Mouse (Mus musculus) hindbrain, embryonic 13.5 days (tissue): Measurements from ENCODE around the gene Olfr108. TPM values are rescaled to one million over a fixed set of nuclear protein-coding genes. Genes with fewer than 3 reads are reported as not detected.

ENCODE experiments used
- ATAC-seq: fragments of 200-750 bp; cut with Nextera tagmentation; 2 replicates; pipeline ENCODE4 v1.8.0; 2017; ENCODE audit warnings: moderate TSS enrichment; ENCODE audit not compliant: low FRiP score
- H3K27ac ChIP-seq: fragments of 300-500 bp; sonication (generic); 2 replicates; pipeline ENCODE4 v1.5.1; 2015; ENCODE audit warnings: inconsistent platforms, mild to moderate bottlenecking, moderate library complexity
- H3K27me3 ChIP-seq: fragments of 300-500 bp; sonication (generic); 2 replicates; pipeline ENCODE4 v1.6.1; 2015; ENCODE audit warnings: mild to moderate bottlenecking, inconsistent platforms
- H3K36me3 ChIP-seq: fragments of 300-500 bp; sonication (generic); 2 replicates; pipeline ENCODE4 v1.6.1; 2015; ENCODE audit warnings: mild to moderate bottlenecking, inconsistent platforms
- H3K4me1 ChIP-seq: fragments of 300-500 bp; sonication (generic); replicated peaks from 2 replicates; pipeline ENCODE4 v1.6.1; 2015; ENCODE audit warnings: inconsistent platforms
- H3K4me2 ChIP-seq: fragments of 300-500 bp; sonication (generic); 2 replicates; pipeline ENCODE4 v1.6.1; 2015; ENCODE audit warnings: inconsistent platforms, mild to moderate bottlenecking, moderate library complexity
- H3K4me3 ChIP-seq: fragments of 300-500 bp; sonication (generic); 2 replicates; pipeline ENCODE4 v1.5.1; 2015; ENCODE audit warnings: mild to moderate bottlenecking, inconsistent platforms
- H3K9ac ChIP-seq: fragments of 300-500 bp; sonication (generic); 2 replicates; pipeline ENCODE4 v1.6.1; 2015; ENCODE audit warnings: mild to moderate bottlenecking, inconsistent platforms
- H3K9me3 ChIP-seq: fragments of 300-500 bp; sonication (generic); 2 replicates; pipeline ENCODE4 v1.6.1; 2016; ENCODE audit warnings: inconsistent platforms
- WGBS: fragments of 180-500 bp; shearing (Covaris S2); methylation state at CpG from one replicate; pipeline ENCODE4 v1.1.7; 2015; 5-methylcytosine and 5-hydroxymethylcytosine counted together
- polyA plus RNA-seq: library from polyadenylated mRNA; unstranded; fragments of >200 nt; fragmentation: Nextera tagmentation; extraction: Ambion mirVana; gene quantifications from 2 replicates; pipeline ENCODE4 v1.2.1, GENCODE M21; 2015

The Olfr108 gene
- polyA plus RNA-seq: not detected in 2 replicates

DNA sequence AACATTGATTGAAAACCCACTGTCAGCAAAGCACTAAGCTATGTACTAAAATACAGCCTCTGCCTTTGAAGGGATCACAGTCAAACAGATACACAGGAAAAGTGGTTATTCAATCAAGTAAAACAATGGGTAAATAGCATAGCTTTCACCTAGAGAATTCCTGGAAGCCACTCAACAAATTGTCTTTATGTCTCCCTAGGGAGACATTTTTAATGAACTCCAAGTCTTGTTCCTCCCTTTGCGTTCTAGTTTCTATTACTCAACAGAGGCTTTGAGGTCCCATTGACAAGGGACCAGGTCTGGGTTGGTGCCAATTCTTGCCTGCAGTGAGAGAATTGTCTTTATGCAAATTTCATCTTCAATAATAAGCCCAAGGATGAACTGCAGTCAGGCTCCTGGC lies at the start of gene Olfr108:
Gene Olfr108, plus strand, starts transcription at position 301 of the 400 bp plus-strand sequence.
- Histone ChIP-seq H3K27me3 (no peaks in the 10 kb centered on the region), H3K9me3 (no peaks in the 10 kb centered on the region), H3K27ac (no peak within 1 kb of the TSS), H3K4me1 (no peaks in the 10 kb centered on the region), H3K36me3 (no peaks in the 10 kb centered on the region), H3K9ac (no peak within 1 kb of the TSS), H3K4me2 (no peak within 1 kb of the TSS), H3K4me3 (no peak within 1 kb of the TSS)
- WGBS: 71% methylated on average over 1 of the region's 1 CpGs
- ATAC-seq: no peak

DNA sequence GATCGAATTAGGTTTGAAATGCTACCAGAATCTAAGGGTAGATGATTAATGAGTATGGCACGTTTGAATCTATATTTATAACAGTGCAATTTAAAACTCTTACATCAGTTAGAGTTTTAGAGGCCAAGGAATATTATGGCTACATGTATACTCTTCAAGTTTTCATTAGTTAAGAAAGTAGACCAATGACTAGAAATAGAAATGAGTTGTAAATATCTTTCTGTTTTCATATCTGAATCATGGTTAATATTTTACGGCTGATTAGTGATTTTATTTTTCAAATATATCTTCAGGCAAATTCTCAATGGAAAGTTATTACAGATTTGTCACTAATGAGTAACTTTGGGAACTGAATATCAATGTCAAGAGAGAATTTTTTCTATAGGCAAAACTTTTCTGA lies 46.4 kb upstream of the Olfr108 start, which contains the start of gene Olfr107:
Gene Olfr107, plus strand, starts transcription at position 301 of the 400 bp plus-strand sequence.
- no peak within 1 kb of the TSS for H3K27ac ChIP-seq
- H3K4me3 ChIP-seq: no peak within 1 kb of the TSS
- no peak within 1 kb of the TSS for H3K9ac ChIP-seq
- no peak within 1 kb of the TSS for H3K4me2 ChIP-seq
- ATAC-seq: no peak
- WGBS: 83% methylated on average over 3 of the region's 3 CpGs
- H3K27me3 ChIP-seq: no peaks in the 10 kb centered on the region
- no peaks in the 10 kb centered on the region for H3K36me3 ChIP-seq
- H3K9me3 ChIP-seq: no peaks in the 10 kb centered on the region
- no peaks in the 10 kb centered on the region for H3K4me1 ChIP-seq

DNA sequence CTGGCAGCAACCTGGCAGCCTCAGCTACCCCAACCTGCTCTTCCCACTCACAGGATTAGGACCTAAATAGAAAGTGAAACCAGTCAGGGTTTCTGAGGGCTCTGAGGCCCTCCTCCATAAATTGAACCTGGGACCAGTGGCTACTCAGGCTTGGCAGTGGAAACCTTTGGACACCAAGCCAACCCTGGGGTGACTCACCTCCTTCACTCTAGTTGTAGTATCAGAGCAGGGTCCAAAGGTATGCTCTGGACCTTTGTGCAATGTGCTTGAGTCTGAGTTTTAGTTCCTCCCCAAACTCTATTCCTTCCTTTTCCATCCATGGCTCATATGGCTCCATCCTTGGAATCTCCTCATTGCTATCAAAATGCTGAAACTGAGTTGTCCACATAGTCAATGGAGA lies 31.9 kb upstream of the Olfr108 start:
- Histone ChIP-seq H3K4me3 (no peak overlapping the region), H3K27me3 (no peaks in the 10 kb centered on the region), H3K9me3 (no peaks in the 10 kb centered on the region), H3K4me2 (no peak overlapping the region), H3K36me3 (no peaks in the 10 kb centered on the region), H3K27ac (no peak overlapping the region), H3K9ac (no peak overlapping the region), H3K4me1 (no peaks in the 10 kb centered on the region)
- ATAC-seq: no peak

DNA sequence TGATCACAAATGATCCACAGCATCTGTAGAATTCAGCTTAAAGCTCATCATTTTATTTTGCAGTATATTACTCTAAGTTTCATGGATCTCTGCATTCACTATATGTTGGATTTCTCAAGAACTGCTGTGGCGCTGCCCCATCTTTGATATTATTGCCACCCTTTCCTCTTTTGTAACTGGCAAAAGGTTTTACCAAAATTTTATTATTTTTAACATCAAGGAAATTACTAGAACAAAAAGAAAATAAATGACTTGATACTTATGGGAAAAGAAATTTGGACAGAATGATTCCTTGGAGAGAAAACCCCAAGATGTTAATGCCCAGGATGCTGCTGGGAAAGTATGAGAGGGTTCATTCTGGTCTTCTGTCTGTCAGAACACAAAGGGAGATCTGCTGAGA lies 13.3 kb downstream of the Olfr108 start, which contains the start of gene Olfr109:
Gene Olfr109, plus strand, starts transcription at position 301 of the 400 bp plus-strand sequence.
- ATAC-seq: no peak
- Histone ChIP-seq H3K4me2 (no peak within 1 kb of the TSS), H3K9ac (no peak within 1 kb of the TSS), H3K9me3 (no peaks in the 10 kb centered on the region), H3K27ac (no peak within 1 kb of the TSS), H3K4me3 (no peak within 1 kb of the TSS), H3K4me1 (no peaks in the 10 kb centered on the region), H3K36me3 (no peaks in the 10 kb centered on the region), H3K27me3 (no peaks in the 10 kb centered on the region)
- WGBS: 96% methylated on average over 1 of the region's 1 CpGs

DNA sequence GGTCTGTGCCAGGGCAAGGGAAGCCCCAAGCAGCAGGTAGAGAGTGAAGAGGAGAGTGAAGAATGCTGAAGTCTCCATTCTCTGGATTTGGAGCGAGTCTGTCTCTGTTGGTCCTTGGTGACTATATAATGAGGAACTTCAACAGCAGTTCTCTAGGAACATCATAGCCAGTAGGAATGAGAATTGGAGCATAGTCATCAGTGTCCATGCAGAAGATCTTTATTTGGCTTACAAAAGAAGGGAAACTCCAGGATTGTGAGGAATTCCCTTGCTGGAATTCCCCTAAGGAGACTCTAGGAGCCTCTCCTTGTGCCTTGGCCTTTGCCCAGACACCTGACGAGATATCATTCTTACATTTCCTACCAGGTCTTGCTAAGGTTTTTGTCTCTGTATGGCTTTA lies 38.2 kb downstream of the Olfr108 start, which contains the start of gene H2-M2:
Gene H2-M2, minus strand, starts transcription at position 101 of the 400 bp plus-strand sequence.
- Histone ChIP-seq H3K9me3 (no peaks in the 10 kb centered on the region), H3K27ac (no peak within 1 kb of the TSS), H3K4me3 (no peak within 1 kb of the TSS), H3K36me3 (no peaks in the 10 kb centered on the region), H3K4me1 (no peaks in the 10 kb centered on the region), H3K4me2 (no peak within 1 kb of the TSS), H3K27me3 (no peaks in the 10 kb centered on the region), H3K9ac (no peak within 1 kb of the TSS)
- 86% methylated on average over 2 of the region's 2 CpGs for WGBS
- no peak for ATAC-seq

DNA sequence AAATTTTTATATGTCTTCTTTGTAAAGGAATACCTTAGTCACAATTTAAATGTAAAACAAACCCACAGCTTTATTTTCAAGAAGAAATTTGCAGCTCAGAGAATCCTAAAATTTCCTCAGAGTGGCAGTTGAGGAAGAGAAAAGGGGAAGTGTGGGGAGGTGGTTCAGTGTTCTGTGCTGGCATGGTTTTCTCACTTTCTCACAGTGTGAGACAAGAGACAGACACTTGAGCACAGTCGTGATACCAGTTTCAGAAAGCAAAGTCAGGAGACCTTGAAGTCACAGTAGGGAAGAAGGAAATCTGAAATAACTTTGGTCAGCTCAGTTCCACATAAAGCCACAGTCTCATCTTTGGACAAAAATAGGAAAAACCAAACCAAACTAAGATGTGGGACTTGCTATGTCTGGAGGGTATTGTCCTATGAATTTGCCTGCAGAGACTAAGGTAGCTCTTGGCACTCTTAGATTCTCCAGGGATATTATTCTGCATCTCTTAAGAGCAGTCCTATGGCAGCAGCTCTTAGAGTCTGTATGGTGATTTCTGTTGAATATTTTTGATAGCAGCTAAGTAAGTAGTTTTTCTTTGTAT lies 46.7 kb downstream of the Olfr108 start, which contains the start of gene Olfr110:
Gene Olfr110, plus strand, starts transcription at position 539 of the 589 bp plus-strand sequence.
- no peak within 1 kb of the TSS for H3K4me2 ChIP-seq
- H3K27ac ChIP-seq: no peak within 1 kb of the TSS
- H3K4me1 ChIP-seq: no peaks in the 10 kb centered on the region
- no peak within 1 kb of the TSS for H3K9ac ChIP-seq
- H3K9me3 ChIP-seq: no peaks in the 10 kb centered on the region
- no peak within 1 kb of the TSS for H3K4me3 ChIP-seq
- no peaks in the 10 kb centered on the region for H3K27me3 ChIP-seq
- H3K36me3 ChIP-seq: no peaks in the 10 kb centered on the region
- WGBS: 56% methylated on average over 1 of the region's 1 CpGs
- ATAC-seq: no peak

Other genes starting within 250 kb of the Olfr108 start
- gene Olfr94, start 244.5 kb upstream of the Olfr108 start, polyA plus RNA-seq: not detected in 2 replicates
- gene Olfr95, start 232.4 kb upstream of the Olfr108 start, polyA plus RNA-seq: not detected in 2 replicates
- gene Olfr96, start 225.3 kb upstream of the Olfr108 start, polyA plus RNA-seq: not detected in 2 replicates
- gene Olfr97, start 208.2 kb upstream of the Olfr108 start, polyA plus RNA-seq: not detected in 2 replicates
- gene Olfr98, start 181.7 kb upstream of the Olfr108 start, polyA plus RNA-seq: not detected in 2 replicates
- gene H2-M3, start 175.3 kb upstream of the Olfr108 start, polyA plus RNA-seq: 1.1 TPM in 2 replicates
- gene Olfr99, start 162.0 kb upstream of the Olfr108 start, polyA plus RNA-seq: 0.14 TPM in 1 of 2 replicates, not detected in the other
- gene Olfr101, start 141.2 kb upstream of the Olfr108 start, polyA plus RNA-seq: not detected in 2 replicates
- gene Olfr102, start 128.4 kb upstream of the Olfr108 start, polyA plus RNA-seq: not detected in 2 replicates
- gene Olfr103, start 105.8 kb upstream of the Olfr108 start, polyA plus RNA-seq: not detected in 2 replicates
- gene Olfr104-ps, start 85.9 kb upstream of the Olfr108 start, polyA plus RNA-seq: not detected in 2 replicates
- gene Olfr105-ps, start 66.4 kb upstream of the Olfr108 start, polyA plus RNA-seq: not detected in 2 replicates
- not detected in 2 replicates for gene Olfr106-ps, start 55.1 kb upstream of the Olfr108 start, polyA plus RNA-seq
- not detected in 2 replicates for gene Olfr107, start 46.3 kb upstream of the Olfr108 start, polyA plus RNA-seq
- gene Olfr109, start 13.4 kb downstream of the Olfr108 start, polyA plus RNA-seq: not detected in 2 replicates
- gene H2-M2, start 38.1 kb downstream of the Olfr108 start, polyA plus RNA-seq: not detected in 2 replicates
- not detected in 2 replicates for gene Olfr110, start 47.0 kb downstream of the Olfr108 start, polyA plus RNA-seq
- not detected in 2 replicates for gene Olfr111, start 62.5 kb downstream of the Olfr108 start, polyA plus RNA-seq
- not detected in 2 replicates for gene Olfr112, start 124.0 kb downstream of the Olfr108 start, polyA plus RNA-seq
- not detected in 2 replicates for gene Olfr113, start 132.2 kb downstream of the Olfr108 start, polyA plus RNA-seq
- gene Olfr114, start 147.3 kb downstream of the Olfr108 start, polyA plus RNA-seq: not detected in 2 replicates
- not detected in 2 replicates for gene Olfr115, start 181.6 kb downstream of the Olfr108 start, polyA plus RNA-seq
- gene Olfr116, start 181.7 kb downstream of the Olfr108 start, polyA plus RNA-seq: not detected in 2 replicates
- gene Olfr117, start 218.3 kb downstream of the Olfr108 start, polyA plus RNA-seq: not detected in 2 replicates
- not detected in 2 replicates for gene Olfr118, start 221.5 kb downstream of the Olfr108 start, polyA plus RNA-seq